Mouse (Mus musculus) retina, adult 2 months (tissue): Measurements from ENCODE around the gene Acox1.

Experiments used
- DNase-seq: peaks from one replicate; pipeline ENCODE4 v3.0.0-alpha.2; 2012; ENCODE audit warnings: low read depth, low spot score

Gene Acox1

GRCm38 (mm10) chr11:116130488-116131205 lies 68.2 kb downstream of the Acox1 start, which contains the start of gene Trim65:
Gene Trim65, minus strand, starts transcription at chr11:116131128.
- peak; percentile 69 for DNase-seq

- DNase-seq, result no peak
Observed at GRCm38 (mm10) chr11:116129993-116130487, 68.8 kb downstream of the Acox1 start.

- DNase-seq, result no peak
Observed at GRCm38 (mm10) chr11:116129091-116129790, 69.6 kb downstream of the Acox1 start.

GRCm38 (mm10) chr11:116127986-116128385 lies 70.9 kb downstream of the Acox1 start:
- DNase-seq, result no peak

- no peak for DNase-seq
Observed at GRCm38 (mm10) chr11:116127156-116127980, 71.5 kb downstream of the Acox1 start, which contains the start of gene Trim47. Gene Trim47, minus strand, starts transcription at chr11:116127210.

- no peak for DNase-seq
Observed at GRCm38 (mm10) chr11:116126261-116126660, 72.6 kb downstream of the Acox1 start.
